Mouse (Mus musculus) urinary bladder, postnatal 4 days (tissue): ENCODE data around the gene Rabif.
A peak's percentile ranks its signal among the peaks of the same experiment; 100 is the strongest.
"Not testable (repeated sequence)": the region's sequence is repeated elsewhere in the genome, so short reads cannot be mapped to it uniquely, and the experiment has no call there.

Experiments used
- DNase-seq, 2 experiments: peaks; one replicate each; pipeline ENCODE4 v3.0.0; 2021 to 2022; ENCODE audit warnings: low spot score in 2 of 2

The Rabif gene

GRCm38 (mm10) chr1:134512584-134512983 is 18.1 kb downstream of the Rabif start:
- no peak for DNase-seq

GRCm38 (mm10) chr1:134513312-134513860 is 18.9 kb downstream of the Rabif start:
- DNase-seq: peak; percentile 50 to 69

DNA sequence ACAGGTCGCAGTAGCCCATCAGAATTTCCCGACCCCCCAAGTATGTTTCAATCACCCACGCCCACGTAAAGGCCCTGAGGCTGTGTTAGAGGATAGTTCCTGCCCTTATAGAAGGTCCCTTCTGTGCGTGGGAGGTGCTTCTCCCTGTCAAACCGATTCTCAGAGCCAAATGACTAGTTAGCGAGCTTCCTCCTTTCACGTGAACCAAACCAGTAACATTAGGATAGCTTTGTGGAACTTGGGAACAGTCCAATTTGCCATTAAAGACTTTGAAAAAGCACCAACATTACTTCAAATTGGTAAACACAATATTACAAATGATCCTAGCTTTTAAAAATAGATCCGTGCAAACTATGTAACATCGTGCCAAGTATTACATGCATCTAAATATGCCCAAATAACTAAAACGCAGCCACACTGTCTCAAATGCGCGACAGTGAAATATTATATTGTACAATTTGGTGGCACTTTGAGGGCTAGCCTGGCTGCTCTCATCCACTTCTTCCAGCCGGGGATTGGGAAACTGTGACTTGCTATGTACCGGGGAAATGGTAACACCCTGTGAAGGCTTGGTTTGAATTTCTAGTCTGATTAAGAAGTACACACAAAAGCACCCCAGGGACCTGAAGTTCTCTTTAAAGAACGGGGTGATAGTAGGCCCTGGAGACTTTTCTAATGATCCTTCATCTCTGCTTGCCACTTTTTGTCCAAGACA is 19.6 kb downstream of the Rabif start:
- DNase-seq: no peak

DNA sequence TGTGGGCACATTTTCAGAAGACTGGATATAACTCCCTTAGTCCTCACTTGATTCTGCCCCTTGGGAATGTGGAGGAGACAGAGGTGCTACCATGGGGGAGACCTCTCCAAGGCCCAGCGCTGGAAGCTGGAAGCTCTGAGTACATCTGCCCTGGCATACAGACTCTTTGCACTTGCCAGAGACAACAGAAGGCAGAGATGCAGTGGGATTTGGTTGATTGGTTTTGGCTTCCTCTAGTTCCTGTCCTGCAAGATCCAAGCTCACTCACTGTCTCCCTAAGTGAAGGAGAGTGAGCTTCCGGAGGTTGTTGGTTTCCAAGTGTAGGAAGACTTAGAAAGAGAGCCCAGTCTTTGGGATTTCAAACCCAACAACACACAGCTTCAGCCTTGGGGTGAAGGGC is 21.4 kb downstream of the Rabif start:
- no peak for DNase-seq

DNA sequence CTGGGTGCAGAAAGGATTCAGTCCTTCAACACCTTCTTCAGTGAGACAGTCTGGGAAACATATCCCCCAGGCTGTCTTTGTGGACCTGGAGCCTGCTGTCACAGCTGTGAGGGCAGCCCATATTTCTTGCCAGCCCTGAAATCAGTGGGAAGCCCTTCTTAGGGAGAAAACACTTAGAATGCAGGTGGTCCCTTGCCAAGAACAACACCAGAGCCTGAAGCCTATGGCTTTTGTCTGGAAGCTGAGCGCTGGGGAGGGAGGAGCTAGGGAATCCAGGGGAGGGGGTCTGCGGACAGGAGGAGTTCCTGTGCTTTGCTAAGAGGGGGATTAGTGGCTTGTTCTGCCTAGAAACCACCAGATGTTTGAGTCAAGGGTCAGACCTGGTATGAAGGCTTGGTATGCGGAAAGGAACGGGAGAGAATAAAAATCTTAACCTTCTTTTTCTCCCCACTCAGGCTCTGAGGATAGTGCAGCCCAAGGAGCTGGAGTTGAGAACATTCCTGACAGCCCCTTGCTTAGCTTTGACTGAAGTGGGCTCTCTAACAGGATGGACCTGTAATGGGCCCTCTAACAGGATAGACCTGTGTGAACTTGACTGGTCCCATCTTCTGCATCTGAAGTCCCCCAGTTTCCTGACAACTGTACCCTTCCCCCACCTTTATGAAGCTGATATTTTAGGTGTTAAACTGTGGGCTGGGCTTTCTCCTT is 22.2 kb downstream of the Rabif start:
- peak in 1 of 2 experiments; percentile 36 for DNase-seq

DNA sequence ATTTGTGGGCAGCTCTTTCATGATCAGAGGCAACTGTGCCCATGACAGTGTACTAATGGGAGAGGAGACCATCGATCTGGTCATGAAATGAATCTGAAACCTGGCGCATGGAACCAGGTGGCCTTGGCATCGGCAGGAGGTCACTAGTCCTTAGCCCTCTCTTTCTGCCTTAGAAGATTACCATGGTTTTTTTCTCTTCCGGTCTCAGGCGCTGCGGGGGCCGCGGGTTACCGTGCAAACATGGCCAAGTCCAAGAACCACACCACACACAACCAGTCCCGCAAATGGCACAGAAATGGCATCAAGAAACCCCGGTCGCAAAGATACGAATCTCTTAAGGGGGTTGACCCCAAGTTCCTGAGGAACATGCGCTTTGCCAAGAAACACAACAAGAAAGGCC is 23.4 kb downstream of the Rabif start:
- DNase-seq: not testable (repeated sequence)

DNA sequence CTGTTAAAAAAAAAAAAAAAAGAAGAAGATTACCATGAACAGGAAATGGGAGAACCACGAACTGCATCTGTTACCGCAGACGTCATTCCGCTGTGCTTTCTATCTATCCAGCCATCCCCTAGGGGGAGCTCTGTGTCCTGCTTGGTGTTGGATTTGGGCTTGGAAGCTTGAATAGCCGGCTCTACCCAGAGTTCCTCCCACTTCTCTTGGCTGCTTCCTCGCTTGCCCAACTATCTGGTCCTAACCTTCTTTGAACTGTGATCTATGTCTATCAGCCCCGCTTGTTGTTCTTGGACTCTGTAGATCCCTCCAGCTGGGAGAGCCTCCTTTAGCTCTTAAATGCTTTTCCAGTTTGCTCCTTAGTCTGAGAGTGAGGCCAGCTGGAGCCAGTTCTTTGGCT is 24.2 kb downstream of the Rabif start:
- peak; percentile 80 to 85 for DNase-seq

- DNase-seq: not testable (repeated sequence)
Measured at GRCm38 (mm10) chr1:134519201-134519600, 24.8 kb downstream of the Rabif start.

DNA sequence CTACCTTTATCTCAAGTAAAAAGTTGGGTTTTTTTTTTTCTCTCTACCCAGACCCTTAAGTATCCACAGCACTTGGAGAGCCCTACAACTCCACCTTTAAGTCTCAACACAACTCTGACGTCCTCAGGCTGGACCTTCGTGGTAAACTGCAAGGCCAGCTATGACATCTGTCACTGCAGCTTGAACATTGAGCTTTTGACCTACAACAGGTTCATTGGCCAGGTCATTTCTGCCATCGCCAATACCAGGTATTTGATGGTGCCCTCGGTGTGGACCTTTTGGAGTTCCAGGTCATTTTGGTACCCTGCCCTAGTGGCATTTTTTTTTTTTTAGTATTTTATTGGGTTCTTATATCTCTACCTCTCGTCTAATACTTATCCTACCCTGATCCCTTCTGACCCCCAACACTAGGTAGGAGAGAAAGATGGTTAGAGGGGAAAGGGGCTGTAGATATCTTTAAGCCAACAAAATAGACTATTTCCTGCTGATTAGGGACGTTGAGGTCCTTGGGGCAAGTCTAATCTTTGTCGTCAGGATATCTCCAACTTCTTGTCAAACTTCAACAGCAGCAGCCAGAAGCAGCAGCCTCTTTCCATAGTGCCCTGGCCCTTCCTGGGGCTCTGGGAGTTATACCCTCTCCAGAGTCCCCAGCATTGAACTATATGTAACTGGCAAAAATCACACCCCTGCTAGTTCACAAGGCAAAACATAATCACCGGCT is 25.7 kb downstream of the Rabif start:
- no peak for DNase-seq

DNA sequence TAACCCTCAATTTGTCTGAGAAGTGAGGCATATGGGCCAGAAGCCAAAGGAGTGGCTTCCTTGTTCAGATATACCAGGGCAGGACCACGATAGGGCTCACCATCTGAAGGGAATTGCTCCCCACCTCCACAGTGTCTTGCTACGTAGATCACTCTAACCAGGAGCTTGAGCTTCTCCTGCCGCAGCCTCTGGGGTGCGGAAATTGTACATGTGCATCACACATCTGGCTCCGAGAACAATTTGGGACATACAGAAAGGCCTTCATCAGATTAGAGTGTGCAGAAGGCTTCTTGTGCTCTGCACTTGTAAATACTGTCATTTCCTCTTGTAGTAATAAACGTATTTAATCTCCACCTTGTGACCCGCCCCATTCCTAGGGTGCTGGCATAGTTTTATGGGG is 26.7 kb downstream of the Rabif start:
- DNase-seq: no peak

GRCm38 (mm10) chr1:134522325-134522724 is 27.9 kb downstream of the Rabif start:
- no peak for DNase-seq

GRCm38 (mm10) chr1:134524424-134524823 is 30.0 kb downstream of the Rabif start:
- DNase-seq: no peak

DNA sequence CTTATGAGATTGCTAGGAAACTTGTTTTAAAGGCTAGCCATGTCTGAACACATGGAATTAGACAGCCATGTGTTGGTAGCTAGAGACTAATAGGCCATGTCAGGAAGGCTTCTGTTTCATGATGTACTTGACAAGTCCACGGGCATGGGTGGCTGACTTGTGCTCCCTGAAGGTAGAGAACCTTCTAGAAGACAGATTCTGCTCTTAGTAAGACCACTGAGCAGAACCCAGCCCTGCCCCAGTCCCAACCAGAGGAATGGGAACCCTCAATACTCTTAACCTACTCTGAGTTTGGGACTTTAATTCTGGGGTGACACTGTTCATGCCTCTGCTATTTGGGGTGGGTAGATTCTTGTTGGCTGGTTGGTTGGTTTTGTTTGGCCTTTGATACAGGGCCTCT is 30.6 kb downstream of the Rabif start:
- DNase-seq: no peak

- peak in 1 of 2 experiments; percentile 26 for DNase-seq
Measured at GRCm38 (mm10) chr1:134526752-134527151, 32.3 kb downstream of the Rabif start.

GRCm38 (mm10) chr1:134530618-134531017 is 36.2 kb downstream of the Rabif start:
- no peak for DNase-seq

- DNase-seq: not testable (repeated sequence)
Measured at GRCm38 (mm10) chr1:134533710-134534109, 39.3 kb downstream of the Rabif start.

- no peak for DNase-seq
Measured at GRCm38 (mm10) chr1:134535054-134535453, 40.6 kb downstream of the Rabif start.

GRCm38 (mm10) chr1:134535513-134535912 is 41.1 kb downstream of the Rabif start:
- DNase-seq: no peak

DNA sequence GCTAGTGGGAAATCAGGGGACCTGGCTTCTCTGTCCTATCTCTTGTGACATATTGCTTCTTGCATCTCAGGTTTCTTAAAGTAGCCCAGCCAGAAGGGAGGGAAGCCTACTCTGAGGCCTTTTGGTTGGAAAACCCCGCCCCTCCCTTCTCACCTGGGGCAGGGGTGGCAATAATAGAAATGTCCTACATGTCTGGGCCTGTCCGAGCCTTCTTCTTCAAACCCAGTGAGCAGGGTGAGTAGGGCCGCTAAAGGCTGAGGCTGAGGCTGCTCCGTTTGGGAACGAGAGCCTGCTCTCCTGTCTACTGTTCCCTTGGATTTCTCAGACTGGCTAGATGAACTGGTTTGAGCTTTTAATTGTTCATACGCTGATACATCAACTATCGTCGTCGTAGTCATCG is 46.2 kb downstream of the Rabif start:
- DNase-seq: no peak

DNA sequence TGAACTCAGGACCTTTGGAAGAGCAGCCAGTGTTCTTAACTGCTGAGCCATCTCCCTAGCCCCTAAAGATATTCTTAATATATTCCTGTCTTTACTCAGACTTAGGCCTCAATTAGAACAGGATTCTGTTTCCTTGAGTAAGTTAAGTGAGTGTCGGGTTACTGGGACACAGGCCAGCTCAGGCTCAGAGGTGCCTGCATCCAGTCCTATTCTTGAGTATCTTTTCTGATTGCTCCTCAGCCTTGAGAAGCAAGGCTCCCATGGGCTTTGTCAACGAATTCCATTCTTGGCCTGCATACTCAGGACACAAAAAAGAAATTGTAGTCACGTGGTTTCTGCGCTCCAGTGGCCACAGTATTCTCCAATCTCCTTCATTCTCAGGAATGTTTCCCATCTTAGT is 53.8 kb downstream of the Rabif start:
- DNase-seq: no peak

DNA sequence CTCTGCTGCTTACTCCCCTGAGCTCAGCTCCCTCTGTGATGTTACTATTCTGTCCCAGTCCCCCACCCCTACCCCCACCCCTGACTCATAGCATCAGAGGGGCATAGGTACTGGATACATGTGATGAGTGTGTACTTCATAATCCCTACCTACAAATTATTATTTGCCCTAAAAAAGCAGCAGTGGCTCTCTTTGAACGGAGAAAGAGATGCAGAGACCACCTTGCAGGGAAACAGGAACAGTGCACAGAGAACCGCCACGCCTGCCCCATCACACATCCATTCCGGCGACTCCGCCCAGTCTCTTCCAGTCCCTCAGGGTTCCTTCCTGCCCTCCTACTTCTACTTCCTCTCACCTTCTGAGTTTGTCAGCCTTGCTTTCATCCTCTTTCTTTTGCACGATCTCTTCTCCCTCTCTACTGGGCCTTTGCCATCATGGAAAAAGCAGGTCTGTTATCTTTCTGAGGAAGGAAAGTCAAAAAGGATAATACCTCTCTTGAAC is 55.2 kb downstream of the Rabif start, which contains the start of gene Mgat4e:
Mgat4e (minus strand) TSS at position 51 of the 501 bp plus-strand sequence.
- DNase-seq: no peak

- DNase-seq: no peak
Measured at GRCm38 (mm10) chr1:134551869-134552268, 57.4 kb downstream of the Rabif start.
